Mouse (Mus musculus): Measurements from ENCODE around the gene Araf. TPM values are rescaled to one million over a fixed set of nuclear protein-coding genes. Genes with fewer than 3 reads are reported as not detected.

The Araf gene
- total RNA-seq, 2 experiments from 2014 or later = 73.3 to 90.0 TPM

GRCm38 (mm10) chrX:20828934-20829333 is 31.3 kb downstream of the Araf start:
- DNase-seq = peak; percentile 25 to 60
- intact Hi-C loops (cut with DNase I) = no loop called here

- intact Hi-C loops (cut with DNase I) = no loop called here
- DNase-seq = no peak
Measured at GRCm38 (mm10) chrX:20847232-20847631, 49.6 kb downstream of the Araf start.

GRCm38 (mm10) chrX:20847816-20848215 is 50.2 kb downstream of the Araf start:
- intact Hi-C loops (cut with DNase I) = no loop called here
- no peak for DNase-seq

GRCm38 (mm10) chrX:20848256-20848984 is 50.8 kb downstream of the Araf start:
- peak; percentile 70 to 82 for DNase-seq
- intact Hi-C loops (cut with DNase I) = no loop called here

- no peak for DNase-seq
- intact Hi-C loops (cut with DNase I) = no loop called here
Measured at GRCm38 (mm10) chrX:20853794-20854193, 56.2 kb downstream of the Araf start.

GRCm38 (mm10) chrX:20861453-20862104 is 64.0 kb downstream of the Araf start:
- DNase-seq = no peak
- intact Hi-C loops (cut with DNase I) = no loop called here

- peak in 1 of 2 experiments; percentile 16 for DNase-seq
- intact Hi-C loops (cut with DNase I) = no loop called here
Measured at GRCm38 (mm10) chrX:20862105-20863065, 64.8 kb downstream of the Araf start.

GRCm38 (mm10) chrX:20863161-20864101 is 65.8 kb downstream of the Araf start:
- intact Hi-C loops (cut with DNase I) = no loop called here
- no peak for DNase-seq

GRCm38 (mm10) chrX:20868091-20868490 is 70.5 kb downstream of the Araf start:
- intact Hi-C loops (cut with DNase I) = no loop called here
- DNase-seq = no peak

GRCm38 (mm10) chrX:20869203-20869602 is 71.6 kb downstream of the Araf start:
- intact Hi-C loops (cut with DNase I) = no loop called here
- no peak for DNase-seq

- peak in 1 of 2 experiments; percentile 16 for DNase-seq
- intact Hi-C loops (cut with DNase I) = no loop called here
Measured at GRCm38 (mm10) chrX:20869962-20870513, 72.4 kb downstream of the Araf start, which contains the start of gene Timp1. Timp1 (plus strand) TSS chrX:20870166.

GRCm38 (mm10) chrX:20872928-20873500 is 75.4 kb downstream of the Araf start:
- intact Hi-C loops (cut with DNase I) = no loop called here
- DNase-seq = no peak

GRCm38 (mm10) chrX:20875241-20875640 is 77.6 kb downstream of the Araf start:
- no peak for DNase-seq
- intact Hi-C loops (cut with DNase I) = no loop called here

- intact Hi-C loops (cut with DNase I) = no loop called here
- no peak for DNase-seq
Measured at GRCm38 (mm10) chrX:20910074-20910473, 112.5 kb downstream of the Araf start.

Small RNA genes lying within 50 kb of the gene (microRNA-seq; reads per million reads assigned to microRNA genes)
- 0 reads per million in 2 experiments for gene Gm24824
- 0 reads per million in 2 experiments for gene Mir5617

Other genes starting within 250 kb of the Araf start
- not detected for gene Rgn, start 248.0 kb upstream of the Araf start, total RNA-seq (2021)
- gene Rbm10, start 180.3 kb upstream of the Araf start, total RNA-seq (2021) = 10 to 100 TPM; 11.0 to 12.4 TPM
- 100 to 1,000 TPM; 396 to 423 TPM for gene Ndufb11, start 180.2 kb upstream of the Araf start, total RNA-seq (2021)
- gene Uba1, start 139.5 kb upstream of the Araf start, total RNA-seq (2021) = 100 to 1,000 TPM; 130 to 151 TPM
- 100 to 1,000 TPM; 112 to 126 TPM for gene Cdk16, start 109.9 kb upstream of the Araf start, total RNA-seq (2021)
- 1 to 10 TPM; 1.1 to 1.9 TPM for gene Usp11, start 93.9 kb upstream of the Araf start, total RNA-seq (2021)
- gene Timp1, start 72.4 kb downstream of the Araf start, total RNA-seq (2021) = 1 to 10 TPM; 2.1 to 2.5 TPM
- gene Syn1, start 123.2 kb downstream of the Araf start, total RNA-seq (2021) = under 1 TPM; 0.07 to 0.08 TPM
- 1 to 10 TPM; 3.5 to 4.0 TPM for gene Cfp, start 133.7 kb downstream of the Araf start, total RNA-seq (2021)
- gene Elk1, start 152.8 kb downstream of the Araf start, total RNA-seq (2021) = 1 to 10 TPM; 6.6 to 7.8 TPM
- gene Uxt, start 164.2 kb downstream of the Araf start, total RNA-seq (2021) = 10 to 100 TPM; 22.7 to 26.3 TPM

Measured in gastrocnemius, postnatal 36 days (tissue).